Mouse (Mus musculus): ENCODE results near the gene Cmpk2.

- no peak for TF ChIP-seq EP300 (IDR thresholded peaks at IDR 0.05; ENCODE audit: low read depth)
- TF ChIP-seq CTCF (IDR thresholded peaks at IDR 0.05; ENCODE audit: low read depth), result peak; percentile 68
Observed at GRCm38 (mm10) chr12:26444054-26444453, 24.9 kb upstream of the Cmpk2 start.
